Mouse (Mus musculus) neutrophil, adult 83 days (primary cell): ENCODE results near the gene Ptcd1. TPM values are rescaled to one million over a fixed set of nuclear protein-coding genes. Genes with fewer than 3 reads are reported as not detected.

Experiments
- total RNA-seq, 2 experiments: library from RNA; stranded (reverse); gene quantifications; one replicate each; pipeline ENCODE4 v1.2.4; 2023

Gene Ptcd1
- total RNA-seq = 10 to 100 TPM; 13.8 to 15.7 TPM

GRCm38 (mm10) chr5:145166536-145167305 lies at the start of gene Ptcd1, which contains the start of gene Cpsf4:
TSS of gene Ptcd1 (minus strand) at chr5:145167108.
TSS of gene Cpsf4 (plus strand) at chr5:145167213.

GRCm38 (mm10) chr5:145203936-145204691 lies 37.2 kb upstream of the Ptcd1 start, which contains the start of gene Zkscan5:
TSS of gene Zkscan5 (plus strand) at chr5:145204562.

GRCm38 (mm10) chr5:145201321-145201991 lies 34.5 kb upstream of the Ptcd1 start, which contains the start of gene Zkscan14:
TSS of gene Zkscan14 (minus strand) at chr5:145201868.

GRCm38 (mm10) chr5:145191962-145192361 lies 25.1 kb upstream of the Ptcd1 start, which contains the start of gene Atp5j2:
TSS of gene Atp5j2 (minus strand) at chr5:145192062.

DNA sequence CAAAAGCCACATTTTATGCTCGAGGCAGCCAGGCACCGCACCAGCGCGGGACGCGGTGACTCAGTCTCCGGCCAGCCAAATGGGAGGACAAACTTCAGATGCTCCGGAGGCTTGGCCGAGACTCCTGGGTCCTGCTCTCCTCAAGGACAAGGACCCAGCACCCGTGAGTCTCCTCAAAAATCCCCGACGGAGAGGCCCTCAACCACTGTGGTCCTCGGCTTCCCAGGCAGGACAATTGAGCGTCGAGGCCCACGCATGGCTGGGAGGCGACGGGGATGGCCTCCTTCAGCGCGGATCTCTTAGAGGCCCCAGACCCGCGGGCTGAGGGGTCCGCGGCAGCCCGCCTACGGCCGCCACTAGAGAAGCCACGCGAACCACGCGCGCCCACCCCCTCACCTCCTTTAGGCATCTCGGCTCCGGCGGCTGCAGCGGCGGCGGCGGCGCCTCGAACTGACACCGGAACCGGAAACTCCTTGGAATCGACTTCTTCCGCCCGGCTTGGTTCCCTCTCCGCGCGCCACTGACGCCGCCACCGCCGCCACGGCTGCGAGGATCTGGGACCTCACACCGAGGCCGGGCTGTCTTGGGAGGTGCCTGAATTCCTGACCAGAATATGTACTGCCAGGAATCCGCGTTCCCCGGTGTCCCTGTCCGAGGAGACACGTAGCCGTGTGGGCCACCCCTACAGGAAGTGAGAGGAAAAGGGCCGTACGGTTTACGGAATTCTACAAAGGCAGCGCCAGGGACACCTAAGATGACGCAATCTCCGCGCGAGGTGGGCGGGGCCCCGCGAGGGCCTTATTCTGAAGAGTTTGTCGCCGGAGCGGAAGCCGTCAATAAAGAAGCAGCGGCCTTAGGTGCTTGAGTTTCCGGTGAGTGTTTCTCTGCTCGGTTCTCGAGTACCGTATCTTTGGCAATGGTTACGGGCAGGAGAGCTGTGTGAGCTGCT lies 27.1 kb downstream of the Ptcd1 start, which contains the start of the genes Pdap1 and Bud31:
TSS of gene Pdap1 (minus strand) at position 668 of the 949 bp plus-strand sequence.
TSS of gene Bud31 (plus strand) at position 792 of the 949 bp plus-strand sequence.

DNA sequence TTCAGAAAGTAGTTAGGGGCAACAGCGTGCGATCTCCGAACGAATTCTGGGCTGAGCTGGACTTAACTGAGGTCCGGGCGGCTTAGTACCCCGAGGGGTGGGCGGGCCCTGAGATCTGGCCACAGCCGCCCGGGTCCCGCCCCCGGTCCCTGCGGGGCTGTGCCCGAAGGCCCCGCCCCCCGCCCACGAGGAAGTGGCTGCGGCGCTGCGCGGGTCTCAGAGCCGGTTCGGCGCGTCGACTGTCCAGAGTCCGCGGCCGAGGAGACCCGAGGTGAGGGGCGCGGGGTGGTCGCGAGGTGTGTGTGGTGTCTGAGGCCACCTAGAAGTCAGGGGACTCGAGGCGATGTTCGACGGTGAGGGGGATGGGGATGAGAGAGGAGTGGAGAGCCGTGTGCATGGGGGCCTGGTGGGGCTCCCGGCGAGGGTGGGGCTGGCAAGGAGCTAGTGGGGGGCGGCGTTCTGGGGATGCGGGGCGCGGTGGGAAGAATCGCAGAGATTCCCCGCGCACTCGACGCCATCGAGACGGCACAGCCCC lies 52.8 kb downstream of the Ptcd1 start, which contains the start of gene Arpc1b:
TSS of gene Arpc1b (plus strand) at position 145 of the 535 bp plus-strand sequence.

Other genes starting within 250 kb of the Ptcd1 start
- gene Smurf1, start 201.3 kb downstream of the Ptcd1 start, total RNA-seq = 10 to 100 TPM; 12.4 to 13.2 TPM
- not detected for gene Gm4871, start 134.4 kb downstream of the Ptcd1 start, total RNA-seq
- gene 1700018F24Rik, start 124.1 kb downstream of the Ptcd1 start, total RNA-seq = not detected
- 10 to 100 TPM; 79.1 to 86.9 TPM for gene Arpc1a, start 83.3 kb downstream of the Ptcd1 start, total RNA-seq
- gene Kpna7, start 83.1 kb downstream of the Ptcd1 start, total RNA-seq = not detected
- gene Arpc1b, start 52.9 kb downstream of the Ptcd1 start, total RNA-seq = 1,000 to 10,000 TPM in 1 of 2 experiments, 100 to 1,000 TPM in 1; 966 to 1,061 TPM
- gene Pdap1, start 26.9 kb downstream of the Ptcd1 start, total RNA-seq = 10 to 100 TPM; 34.0 to 39.6 TPM
- 100 to 1,000 TPM; 123 to 126 TPM for gene Bud31, start 26.7 kb downstream of the Ptcd1 start, total RNA-seq
- gene Cpsf4, start 105 bp upstream of the Ptcd1 start, total RNA-seq = 10 to 100 TPM; 29.3 to 29.5 TPM
- gene Atp5j2, start 25.0 kb upstream of the Ptcd1 start, total RNA-seq = 100 to 1,000 TPM; 112 TPM
- 10 to 100 TPM; 12.5 to 14.7 TPM for gene Zkscan14, start 34.8 kb upstream of the Ptcd1 start, total RNA-seq
- gene Zkscan5, start 37.5 kb upstream of the Ptcd1 start, total RNA-seq = 1 to 10 TPM; 4.0 to 4.1 TPM
- 10 to 100 TPM; 46.1 to 56.4 TPM for gene Zfp655, start 64.6 kb upstream of the Ptcd1 start, total RNA-seq
- 1 to 10 TPM; 7.8 to 8.1 TPM for gene Zscan25, start 113.4 kb upstream of the Ptcd1 start, total RNA-seq
- not detected for gene Cyp3a57, start 178.2 kb upstream of the Ptcd1 start, total RNA-seq